Mouse (Mus musculus) testis, postnatal 10 days (tissue): ENCODE measurements around the gene Actr2.
"Not testable (repeated sequence)": the region's sequence is repeated elsewhere in the genome, so short reads cannot be mapped to it uniquely, and the experiment has no call there.

Experiments
- DNase-seq: peaks from one replicate; pipeline ENCODE4 v3.0.0; 2021; ENCODE audit warnings: low spot score

Gene Actr2

GRCm38 (mm10) chr11:20116030-20116551, 3.4 kb upstream of the Actr2 start:
- DNase-seq = no peak

- peak; percentile 75 for DNase-seq
These were observed 540 bp downstream of the Actr2 start for GRCm38 (mm10) chr11:20112006-20112740.

- DNase-seq = no peak
These were observed 4.6 kb downstream of the Actr2 start for GRCm38 (mm10) chr11:20108151-20108550.

GRCm38 (mm10) chr11:20107683-20108082, 5.0 kb downstream of the Actr2 start:
- no peak for DNase-seq

GRCm38 (mm10) chr11:20106946-20107345, 5.8 kb downstream of the Actr2 start:
- no peak for DNase-seq

- no peak for DNase-seq
These were observed 8.8 kb downstream of the Actr2 start for GRCm38 (mm10) chr11:20103949-20104348.

GRCm38 (mm10) chr11:20086306-20086705, 26.4 kb downstream of the Actr2 start:
- DNase-seq = no peak

- DNase-seq = no peak
These were observed 27.1 kb downstream of the Actr2 start for GRCm38 (mm10) chr11:20085635-20086034.

- DNase-seq = no peak
These were observed 37.3 kb downstream of the Actr2 start for GRCm38 (mm10) chr11:20075415-20075814.

GRCm38 (mm10) chr11:20072826-20073225, 39.9 kb downstream of the Actr2 start:
- no peak for DNase-seq

- no peak for DNase-seq
These were observed 40.5 kb downstream of the Actr2 start for GRCm38 (mm10) chr11:20072174-20072573.

GRCm38 (mm10) chr11:20068346-20069004, 44.2 kb downstream of the Actr2 start:
- no peak for DNase-seq

- no peak for DNase-seq
These were observed 45.2 kb downstream of the Actr2 start for GRCm38 (mm10) chr11:20067521-20067920.

- no peak for DNase-seq
These were observed 46.6 kb downstream of the Actr2 start for GRCm38 (mm10) chr11:20066106-20066505.

- DNase-seq = no peak
These were observed 47.8 kb downstream of the Actr2 start for GRCm38 (mm10) chr11:20064926-20065325.

- not testable (repeated sequence) for DNase-seq
These were observed 48.6 kb downstream of the Actr2 start for GRCm38 (mm10) chr11:20064086-20064485.

GRCm38 (mm10) chr11:20062801-20063200, 49.9 kb downstream of the Actr2 start:
- DNase-seq = not testable (repeated sequence)

GRCm38 (mm10) chr11:20059736-20060135, 53.0 kb downstream of the Actr2 start:
- DNase-seq = no peak

- no peak for DNase-seq
These were observed 55.3 kb downstream of the Actr2 start for GRCm38 (mm10) chr11:20057429-20057828.

GRCm38 (mm10) chr11:20056168-20056567, 56.5 kb downstream of the Actr2 start:
- DNase-seq = no peak

GRCm38 (mm10) chr11:20054617-20055016, 58.1 kb downstream of the Actr2 start:
- DNase-seq = no peak

- DNase-seq = no peak
These were observed 58.8 kb downstream of the Actr2 start for GRCm38 (mm10) chr11:20053951-20054350.

GRCm38 (mm10) chr11:20052814-20053536, 59.7 kb downstream of the Actr2 start:
- DNase-seq = no peak
